Mouse (Mus musculus) macrophage (primary cell): ENCODE data around the gene Mosmo. TPM values are rescaled to one million over a fixed set of nuclear protein-coding genes. Genes with fewer than 3 reads are reported as not detected.

Source experiments
- H3K27ac ChIP-seq: fragments of 350-480 bp; formaldehyde crosslinking; 2 replicates; pipeline ENCODE4 v1.9.0; 2021
- H3K36me3 ChIP-seq: fragments of 350-480 bp; formaldehyde crosslinking; 2 replicates; pipeline ENCODE4 v1.9.0; 2021; ENCODE audit errors: inconsistent target
- H3K4me3 ChIP-seq: fragments of 350-480 bp; formaldehyde crosslinking; 2 replicates; pipeline ENCODE4 v1.9.0; 2021; ENCODE audit errors: inconsistent target
- H3K79me2 ChIP-seq: fragments of 350-480 bp; formaldehyde crosslinking; 2 replicates; pipeline ENCODE4 v1.9.0; 2021; ENCODE audit errors: inconsistent target
- WGBS: methylation state at CpG from one replicate; pipeline ENCODE4 v1.1.7; 2026; ENCODE audit warnings: inconsistent platforms; ENCODE audit not compliant: missing documents; 5-methylcytosine and 5-hydroxymethylcytosine counted together
- polyA plus RNA-seq: library from polyadenylated mRNA; stranded (reverse); fragments of 250-400 nt; gene quantifications from 3 replicates; pipeline ENCODE4 v1.2.4, GENCODE M21; 2018; ENCODE audit warnings: inconsistent platforms
- total RNA-seq, 78 experiments: library from RNA; depleted of rRNA; stranded (reverse); fragments of 250-400 nt; gene quantifications; 1 replicate in 9 of 78; 2 replicates in 24 of 78; 3 replicates in 43 of 78; 4 replicates in 2 of 78; pipeline ENCODE4 v1.2.4; 2018; ENCODE audit warnings: inconsistent platforms in 56 of 78

The Mosmo gene
- 10 to 100 TPM; 11.0 to 90.3 (median 38.2) TPM for total RNA-seq (2018; cell fraction: chromatin; rRNA removed)
- total RNA-seq (2018; cell fraction: cytosol; rRNA removed), result 10 to 100 TPM; 11.3 to 22.4 (median 15.3) TPM
- total RNA-seq (2018; cell fraction: nucleus; rRNA removed), result 100 to 1,000 TPM in 1 of 26 experiments, 10 to 100 TPM in 25; 17.3 to 102 (median 52.7) TPM
- polyA plus RNA-seq, result 9.4 to 12.6 TPM (median 12.5 TPM) in 3 replicates

DNA sequence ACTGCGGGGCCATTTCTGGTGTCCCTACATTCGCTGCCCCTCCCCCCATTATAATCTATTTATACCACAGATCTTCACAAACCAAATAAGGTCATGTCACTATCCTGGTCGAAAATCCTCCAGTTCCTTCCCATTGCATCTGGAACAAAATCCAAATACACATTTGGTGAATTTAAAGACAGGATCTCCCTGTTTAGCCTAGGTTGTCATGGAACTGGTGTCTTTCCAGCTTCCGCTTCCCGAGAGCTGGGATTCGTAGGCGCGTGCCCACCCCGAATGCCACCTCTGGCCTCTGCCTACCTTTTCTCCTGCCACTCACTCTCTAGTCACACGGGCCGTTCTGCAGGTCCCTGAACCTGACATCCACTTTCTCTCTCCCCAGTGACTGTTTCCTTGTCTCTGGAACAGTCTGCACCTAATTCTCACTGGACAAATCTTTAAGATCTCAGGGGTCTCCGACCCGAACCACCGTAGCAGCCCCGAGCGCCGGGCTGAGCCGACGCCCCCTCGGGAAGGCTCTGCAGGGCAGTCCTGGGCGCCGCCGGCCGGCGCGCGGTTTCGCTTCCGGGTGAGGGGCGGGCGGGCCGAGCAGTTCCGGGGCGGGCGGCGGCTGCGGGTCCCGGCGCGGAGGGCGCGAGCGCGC lies at the start of gene Mosmo:
Gene Mosmo, plus strand, starts transcription at position 618 of the 643 bp plus-strand sequence.
- WGBS, result 0% methylated on average over 13 of the region's 44 CpGs
- H3K36me3 ChIP-seq, result no peaks in the 10 kb centered on the region
- H3K79me2 ChIP-seq, result peaks cover 44% of the 10 kb centered on the region
- peak within 1 kb of the TSS; percentile 39 for H3K27ac ChIP-seq
- H3K4me3 ChIP-seq, result peak within 1 kb of the TSS; percentile 85

GRCm38 (mm10) chr7:120632518-120632917 lies 44.9 kb upstream of the Mosmo start:
- Histone ChIP-seq H3K36me3 (peaks cover 2% of the 10 kb centered on the region; the same call in 1 of the 2 replicates), H3K27ac (no peak overlapping the region), H3K4me3 (no peak overlapping the region), H3K79me2 (peaks cover 24% of the 10 kb centered on the region)
- 33% methylated on average over 1 of the region's 1 CpGs for WGBS

DNA sequence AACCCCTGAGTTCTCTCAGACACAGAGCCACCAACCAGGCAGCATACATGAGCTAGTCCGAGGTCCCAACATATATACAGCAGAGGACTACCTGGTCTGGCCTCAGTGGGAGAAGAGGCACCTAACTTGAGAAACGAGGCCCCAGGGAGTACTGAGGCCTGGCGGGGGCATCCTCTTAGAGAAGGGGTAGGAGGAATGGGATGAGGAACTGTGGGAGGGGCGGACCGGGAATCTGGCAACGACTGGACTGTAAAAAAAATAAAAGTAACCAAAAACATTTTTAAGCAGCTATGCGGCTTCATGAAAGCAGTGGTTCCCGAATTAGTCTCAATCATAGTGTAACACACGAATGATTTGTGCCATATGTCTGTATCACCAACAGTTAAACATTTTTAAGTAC lies 43.1 kb upstream of the Mosmo start:
- peaks cover 40% of the 10 kb centered on the region for H3K79me2 ChIP-seq
- H3K27ac ChIP-seq, result peak overlapping the region; percentile 51
- H3K4me3 ChIP-seq, result peak overlapping the region; percentile 98
- WGBS, result 10% methylated on average over 9 of the region's 9 CpGs
- peaks cover 20% of the 10 kb centered on the region; the same call in 1 of the 2 replicates for H3K36me3 ChIP-seq

DNA sequence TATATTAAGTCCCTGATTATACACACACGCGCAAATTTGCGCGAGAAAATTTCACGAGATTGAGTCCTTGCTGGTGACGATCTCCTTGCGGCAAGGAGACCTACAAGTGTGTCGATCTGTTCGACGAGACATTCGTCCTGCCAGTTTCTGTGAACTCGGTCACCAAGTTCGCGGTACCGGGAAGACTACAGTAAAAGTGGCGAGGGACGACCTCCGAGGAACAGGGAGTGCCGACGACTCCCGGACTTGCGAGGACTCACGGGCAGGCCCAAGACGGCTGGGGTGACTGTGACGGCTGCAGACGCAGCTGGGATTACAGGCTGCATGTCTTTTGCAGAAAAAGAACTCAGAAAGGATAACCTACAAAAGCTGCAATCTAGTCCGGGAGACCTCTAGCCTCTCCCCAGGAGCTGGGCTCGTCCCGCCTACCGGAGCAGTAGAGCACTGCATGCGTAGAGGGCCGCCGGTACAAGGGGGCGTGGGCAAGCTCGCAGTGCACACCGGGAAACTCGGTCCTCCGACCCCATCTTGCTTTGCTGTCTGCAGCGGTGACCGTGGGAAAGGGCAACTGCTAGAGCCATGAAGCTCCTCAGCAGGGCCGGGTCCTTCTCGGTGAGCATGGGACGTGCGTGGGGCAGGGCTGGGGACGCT lies 42.6 kb upstream of the Mosmo start, which contains the start of gene Uqcrc2:
Gene Uqcrc2, plus strand, starts transcription at position 466 of the 651 bp plus-strand sequence.
- Histone ChIP-seq H3K4me3 (peak within 1 kb of the TSS; percentile 98), H3K27ac (peak within 1 kb of the TSS; percentile 51), H3K36me3 (peaks cover 25% of the 10 kb centered on the region), H3K79me2 (peaks cover 40% of the 10 kb centered on the region)
- under 1% methylated on average over 45 of the region's 45 CpGs for WGBS

GRCm38 (mm10) chr7:120635362-120635781 lies 42.0 kb upstream of the Mosmo start:
- peak overlapping the region; percentile 51 for H3K27ac ChIP-seq
- WGBS, result 0% methylated on average over 32 of the region's 32 CpGs
- H3K79me2 ChIP-seq, result peaks cover 40% of the 10 kb centered on the region
- H3K4me3 ChIP-seq, result peak overlapping the region; percentile 98
- peaks cover 30% of the 10 kb centered on the region for H3K36me3 ChIP-seq

DNA sequence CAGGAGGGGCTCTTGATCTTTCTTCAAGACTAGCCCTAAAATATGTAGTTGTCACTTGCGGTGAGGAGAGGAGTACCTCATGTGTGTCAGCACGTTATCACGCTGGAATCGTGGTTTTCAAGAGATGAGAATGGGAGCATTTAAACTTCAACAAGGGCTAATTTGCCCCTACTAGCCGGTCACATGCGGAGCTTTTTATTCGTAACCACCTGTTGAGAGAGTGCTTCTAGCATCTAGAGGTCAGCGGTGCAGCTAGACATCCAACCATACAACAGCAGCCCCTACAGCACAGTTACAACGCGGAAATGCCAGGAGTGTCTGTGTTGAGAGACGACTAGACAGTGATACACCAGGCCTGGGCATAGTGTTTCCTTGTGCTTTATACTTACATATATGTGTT lies 41.6 kb upstream of the Mosmo start:
- H3K79me2 ChIP-seq, result peaks cover 40% of the 10 kb centered on the region
- H3K36me3 ChIP-seq, result peaks cover 35% of the 10 kb centered on the region
- H3K27ac ChIP-seq, result peak overlapping the region; percentile 51
- 2% methylated on average over 11 of the region's 11 CpGs for WGBS
- peak overlapping the region; percentile 98 for H3K4me3 ChIP-seq

DNA sequence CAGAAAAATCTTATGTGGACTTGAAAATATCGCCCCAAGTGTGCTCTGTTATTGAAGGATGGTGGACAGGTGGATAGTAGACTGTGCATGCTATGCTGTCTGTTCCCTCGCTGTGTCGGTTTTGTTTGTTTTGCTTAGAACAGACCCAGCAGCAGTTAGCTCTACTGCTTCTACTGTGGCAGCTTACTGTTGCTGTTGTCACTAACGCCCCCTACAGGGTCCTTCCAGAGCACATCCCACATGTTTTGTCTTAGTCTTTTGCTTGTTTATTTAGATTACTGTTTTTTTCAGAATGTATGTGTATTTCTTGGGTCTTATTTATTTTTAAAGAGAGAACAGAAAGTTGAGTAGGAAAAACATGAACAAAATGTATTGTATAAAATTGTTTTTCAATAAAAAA lies 34.2 kb upstream of the Mosmo start:
- Histone ChIP-seq H3K4me3 (no peak overlapping the region), H3K27ac (no peak overlapping the region), H3K79me2 (peaks cover 9% of the 10 kb centered on the region; the same call in 1 of the 2 replicates), H3K36me3 (peaks cover 89% of the 10 kb centered on the region)
- WGBS, result 89% methylated on average over 4 of the region's 4 CpGs

GRCm38 (mm10) chr7:120647849-120648248 lies 29.6 kb upstream of the Mosmo start:
- 78% methylated on average over 2 of the region's 2 CpGs for WGBS
- no peaks in the 10 kb centered on the region for H3K79me2 ChIP-seq
- H3K4me3 ChIP-seq, result no peak overlapping the region
- peaks cover 87% of the 10 kb centered on the region for H3K36me3 ChIP-seq
- no peak overlapping the region for H3K27ac ChIP-seq

DNA sequence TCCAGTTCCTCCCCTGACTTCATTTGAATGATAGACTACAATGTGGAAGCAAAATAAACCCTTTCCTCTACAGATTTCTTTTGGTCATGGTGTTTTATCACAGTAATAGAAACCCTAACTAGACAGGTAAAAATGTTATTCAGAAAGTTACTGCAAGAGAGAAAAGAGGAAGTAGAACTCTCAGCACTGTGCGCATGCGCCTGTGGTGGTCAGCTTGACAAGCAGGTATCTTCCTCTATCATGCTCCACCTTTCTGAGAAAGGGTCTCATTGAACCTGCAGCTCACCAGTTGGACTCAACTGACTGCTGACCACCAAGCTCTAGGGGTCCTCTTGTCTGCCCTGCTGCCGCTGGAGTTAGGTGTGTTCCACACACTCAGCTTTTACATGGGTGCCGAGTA lies 15.3 kb upstream of the Mosmo start:
- H3K79me2 ChIP-seq, result no peaks in the 10 kb centered on the region
- H3K36me3 ChIP-seq, result peaks cover 27% of the 10 kb centered on the region
- WGBS, result 54% methylated on average over 4 of the region's 4 CpGs
- H3K4me3 ChIP-seq, result no peak overlapping the region
- H3K27ac ChIP-seq, result no peak overlapping the region

DNA sequence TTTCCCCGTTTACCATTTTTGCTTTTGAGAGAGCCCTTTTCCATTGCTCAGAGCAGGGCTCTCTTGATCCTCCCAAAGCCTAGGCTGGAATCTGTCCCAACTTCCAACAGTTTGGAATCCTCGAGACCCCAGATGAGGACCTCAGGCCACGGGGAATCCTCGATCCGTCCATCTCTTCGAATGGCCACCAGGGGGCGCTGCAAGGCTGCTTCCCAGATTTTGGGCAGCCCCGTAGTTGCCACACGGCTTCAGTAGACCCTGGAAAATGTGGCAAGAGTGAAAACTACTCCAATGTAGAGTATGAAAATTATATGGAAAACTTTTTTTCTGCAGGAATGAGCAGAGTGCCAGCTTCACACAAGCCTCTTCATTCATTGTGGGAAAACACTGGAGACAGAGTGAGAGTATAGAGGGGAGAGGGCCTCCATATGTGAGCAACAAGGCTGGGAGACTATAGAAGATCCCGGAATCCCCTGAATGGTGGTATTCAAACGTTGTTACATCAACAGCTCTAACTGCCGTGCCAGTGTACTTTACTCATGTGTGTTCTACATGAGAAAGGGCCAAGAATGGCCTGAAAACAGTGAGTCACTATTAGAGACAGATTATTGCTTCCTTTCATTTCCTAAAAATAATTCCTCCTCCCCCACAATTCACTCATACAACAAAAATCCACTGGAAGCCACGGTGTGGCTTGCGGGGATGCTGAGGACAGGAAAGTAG lies 7.1 kb upstream of the Mosmo start, which contains the start of gene Pdzd9:
Gene Pdzd9, minus strand, starts transcription at position 191 of the 723 bp plus-strand sequence.
- Histone ChIP-seq H3K79me2 (no peaks in the 10 kb centered on the region), H3K36me3 (no peaks in the 10 kb centered on the region), H3K4me3 (no peak within 1 kb of the TSS), H3K27ac (no peak within 1 kb of the TSS)
- 13% methylated on average over 14 of the region's 14 CpGs for WGBS

DNA sequence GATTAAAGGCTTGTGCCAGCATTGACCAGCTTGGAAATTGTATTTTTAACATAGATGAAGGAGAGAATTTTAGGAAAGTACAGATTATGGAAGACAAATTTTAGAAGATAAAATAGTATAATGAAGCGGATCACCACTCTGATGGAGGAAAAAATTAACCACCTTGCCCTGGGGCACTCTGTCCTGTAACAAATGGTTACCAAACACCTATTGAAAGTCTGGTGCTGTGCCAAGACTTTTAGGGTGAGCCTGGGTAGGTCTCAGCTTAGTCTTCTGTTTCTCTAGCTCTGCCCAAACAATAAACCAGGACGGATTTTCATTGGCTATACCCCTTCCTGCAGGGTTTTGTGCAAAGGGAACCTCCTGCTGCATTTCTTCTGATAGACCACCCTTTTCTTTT lies 6.1 kb upstream of the Mosmo start:
- Histone ChIP-seq H3K79me2 (no peaks in the 10 kb centered on the region), H3K36me3 (no peaks in the 10 kb centered on the region), H3K4me3 (no peak overlapping the region), H3K27ac (no peak overlapping the region)
- 88% methylated on average over 2 of the region's 2 CpGs for WGBS

DNA sequence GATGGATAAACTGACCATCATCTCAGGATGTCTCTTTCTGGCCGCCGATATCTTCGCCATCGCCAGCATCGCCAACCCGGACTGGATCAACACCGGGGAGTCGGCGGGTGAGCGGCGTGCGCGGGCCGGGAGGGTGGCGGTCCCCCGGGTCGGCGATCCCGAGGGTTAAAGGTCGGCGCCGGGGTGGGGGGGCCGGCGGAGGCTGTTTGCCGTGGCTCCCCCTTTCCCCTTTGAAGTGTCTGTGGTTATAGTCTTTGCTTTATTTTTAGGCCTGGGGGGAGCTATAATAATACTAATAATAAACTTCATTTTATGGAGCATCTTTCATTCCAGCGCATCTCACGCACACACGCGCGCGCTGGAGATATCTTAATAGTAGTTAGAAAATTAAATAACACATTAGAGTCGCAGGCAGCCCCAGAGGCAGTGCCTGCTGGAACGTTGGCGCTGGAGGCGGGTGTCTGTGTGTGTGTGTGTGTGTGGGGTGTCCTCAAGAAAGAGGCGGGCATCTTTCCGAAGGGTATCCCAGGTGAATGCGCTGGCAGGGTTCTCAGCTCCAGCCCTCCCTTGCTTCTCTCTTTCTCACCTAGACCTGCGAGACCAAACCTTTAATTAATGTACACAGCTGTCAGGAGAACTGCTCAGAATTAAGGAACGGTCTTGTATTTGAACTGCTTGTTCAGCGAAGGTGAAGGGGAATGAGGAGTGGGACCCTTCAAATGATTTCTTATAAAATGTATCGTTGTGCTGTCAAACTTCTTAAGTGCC lies 530 bp downstream of the Mosmo start:
- H3K4me3 ChIP-seq, result peak overlapping the region; percentile 66
- no peaks in the 10 kb centered on the region for H3K36me3 ChIP-seq
- H3K79me2 ChIP-seq, result peaks cover 52% of the 10 kb centered on the region
- no peak overlapping the region for H3K27ac ChIP-seq
- WGBS, result 2% methylated on average over 32 of the region's 42 CpGs

DNA sequence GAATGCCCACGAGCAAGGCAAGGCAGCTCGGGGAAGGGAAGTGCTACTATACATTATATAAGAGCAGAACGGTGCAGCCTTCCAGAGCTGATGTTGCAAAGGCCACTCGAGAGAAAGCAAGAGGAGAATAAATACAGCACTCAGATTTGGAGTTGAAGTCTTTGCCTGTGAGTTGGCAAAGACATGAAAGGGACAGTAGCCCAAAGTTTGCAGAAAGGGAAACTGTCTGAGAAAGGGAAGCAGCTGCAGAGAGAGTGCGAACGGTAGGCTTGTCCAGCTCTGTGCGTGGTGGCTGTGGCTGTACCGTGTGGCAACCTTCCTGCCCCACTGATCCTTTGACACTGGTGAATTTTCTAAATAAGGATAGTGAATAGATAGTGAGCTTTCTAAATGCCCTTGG lies 1.6 kb downstream of the Mosmo start:
- Histone ChIP-seq H3K27ac (no peak overlapping the region), H3K36me3 (no peaks in the 10 kb centered on the region), H3K4me3 (peak overlapping the region; percentile 66; the same call in 1 of the 2 replicates), H3K79me2 (peaks cover 63% of the 10 kb centered on the region)
- 1% methylated on average over 8 of the region's 8 CpGs for WGBS

DNA sequence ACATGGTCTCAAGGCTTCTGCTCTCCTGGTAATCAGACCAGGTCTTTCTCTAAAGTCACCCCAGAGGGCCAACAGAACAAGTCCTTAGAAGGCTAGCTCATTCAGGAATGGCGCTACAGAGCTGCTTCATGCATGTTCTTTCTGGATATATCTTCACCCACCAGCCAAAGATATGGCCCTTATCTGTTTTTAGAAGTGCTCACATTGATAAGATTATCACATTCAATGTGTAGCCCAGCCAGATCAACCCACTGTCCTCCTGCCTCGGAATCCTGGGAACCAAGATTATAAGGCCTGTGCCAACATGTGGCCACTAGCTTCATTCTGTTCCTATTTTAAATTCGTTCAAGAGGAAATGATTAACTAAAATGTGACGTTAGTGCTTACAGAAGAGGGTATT lies 4.6 kb downstream of the Mosmo start:
- Histone ChIP-seq H3K27ac (no peak overlapping the region), H3K36me3 (no peaks in the 10 kb centered on the region), H3K4me3 (no peak overlapping the region), H3K79me2 (peaks cover 93% of the 10 kb centered on the region)
- 49% methylated on average over 4 of the region's 4 CpGs for WGBS
